Mouse (Mus musculus) left cerebral cortex, adult 18-20 months (tissue): ENCODE measurements around the gene Ppp1r3g. TPM values are rescaled to one million over a fixed set of nuclear protein-coding genes. Genes with fewer than 3 reads are reported as not detected.
"Not testable (repeated sequence)": the region's sequence is repeated elsewhere in the genome, so short reads cannot be mapped to it uniquely, and the experiment has no call there.

Experiments
- DNase-seq, 2 experiments: peaks; one replicate each; pipeline ENCODE4 v3.0.0; 2021 to 2022; ENCODE audit warnings: low spot score in 2 of 2, mixed read lengths in 1 of 2
- total RNA-seq, 2 experiments: library from RNA; stranded (reverse); gene quantifications; 2 replicates each; pipeline ENCODE4 v1.2.3; 2021

The Ppp1r3g gene
- total RNA-seq, 2 experiments from 2014 or later: 11.2 to 13.3 TPM

GRCm38 (mm10) chr13:35991185-35991584 is 32.5 kb downstream of the Ppp1r3g start:
- DNase-seq: not testable (repeated sequence)

GRCm38 (mm10) chr13:35994067-35994466 is 35.4 kb downstream of the Ppp1r3g start:
- DNase-seq: peak; percentile 44 to 54

GRCm38 (mm10) chr13:35995231-35995630 is 36.6 kb downstream of the Ppp1r3g start:
- no peak for DNase-seq

- no peak for DNase-seq
These were observed 37.2 kb downstream of the Ppp1r3g start for GRCm38 (mm10) chr13:35995696-35996426.

- no peak for DNase-seq
These were observed 39.0 kb downstream of the Ppp1r3g start for GRCm38 (mm10) chr13:35997606-35998005.

GRCm38 (mm10) chr13:36000798-36001197 is 42.2 kb downstream of the Ppp1r3g start:
- no peak for DNase-seq

GRCm38 (mm10) chr13:36009981-36010380 is 51.3 kb downstream of the Ppp1r3g start:
- no peak for DNase-seq

GRCm38 (mm10) chr13:36015636-36016035 is 57.0 kb downstream of the Ppp1r3g start:
- no peak for DNase-seq

GRCm38 (mm10) chr13:36018017-36018416 is 59.4 kb downstream of the Ppp1r3g start:
- no peak for DNase-seq

- DNase-seq: peak; percentile 60 to 90
These were observed 61.0 kb downstream of the Ppp1r3g start for GRCm38 (mm10) chr13:36019309-36020274.

Other genes starting within 250 kb of the Ppp1r3g start
- gene Rpp40, start 52.5 kb upstream of the Ppp1r3g start, total RNA-seq: 1 to 10 TPM; 4.7 to 5.3 TPM
- 10 to 100 TPM; 39.5 to 43.8 TPM for gene Fars2, start 158.6 kb downstream of the Ppp1r3g start, total RNA-seq
- 10 to 100 TPM; 23.6 to 24.2 TPM for gene Lyrm4, start 158.7 kb downstream of the Ppp1r3g start, total RNA-seq